Mouse (Mus musculus): ENCODE data around the gene Gpr107.

DNA sequence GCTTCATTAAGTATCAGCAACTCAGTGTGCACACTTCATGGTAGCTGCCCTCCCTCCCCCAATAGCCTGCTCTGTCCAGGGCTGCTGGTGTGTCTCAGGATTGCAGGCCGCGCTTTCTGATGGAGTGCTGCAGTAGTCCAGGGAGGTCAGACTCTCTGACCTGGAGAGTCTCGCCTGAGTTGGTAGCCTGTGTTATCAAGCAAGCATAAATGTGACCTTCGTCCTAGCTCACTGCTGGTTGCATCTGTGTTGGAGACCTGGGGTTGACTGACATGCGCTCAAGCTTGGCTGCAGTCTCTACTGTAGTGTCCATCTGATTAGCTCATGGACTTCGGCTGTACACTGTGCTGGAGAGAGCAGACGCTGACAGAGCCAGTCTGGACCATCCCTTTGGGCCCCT lies 49.7 kb downstream of the Gpr107 start:
- TF ChIP-seq CTCF (IDR thresholded peaks at IDR 0.05; ENCODE audit: low read depth): no peak
- no peak for TF ChIP-seq EP300 (IDR thresholded peaks at IDR 0.05; ENCODE audit: low read depth)

Data from liver, embryonic 14.5 days (tissue).